Mouse (Mus musculus): Measurements from ENCODE around the gene Slc7a1.

Slc7a1 gene

DNA sequence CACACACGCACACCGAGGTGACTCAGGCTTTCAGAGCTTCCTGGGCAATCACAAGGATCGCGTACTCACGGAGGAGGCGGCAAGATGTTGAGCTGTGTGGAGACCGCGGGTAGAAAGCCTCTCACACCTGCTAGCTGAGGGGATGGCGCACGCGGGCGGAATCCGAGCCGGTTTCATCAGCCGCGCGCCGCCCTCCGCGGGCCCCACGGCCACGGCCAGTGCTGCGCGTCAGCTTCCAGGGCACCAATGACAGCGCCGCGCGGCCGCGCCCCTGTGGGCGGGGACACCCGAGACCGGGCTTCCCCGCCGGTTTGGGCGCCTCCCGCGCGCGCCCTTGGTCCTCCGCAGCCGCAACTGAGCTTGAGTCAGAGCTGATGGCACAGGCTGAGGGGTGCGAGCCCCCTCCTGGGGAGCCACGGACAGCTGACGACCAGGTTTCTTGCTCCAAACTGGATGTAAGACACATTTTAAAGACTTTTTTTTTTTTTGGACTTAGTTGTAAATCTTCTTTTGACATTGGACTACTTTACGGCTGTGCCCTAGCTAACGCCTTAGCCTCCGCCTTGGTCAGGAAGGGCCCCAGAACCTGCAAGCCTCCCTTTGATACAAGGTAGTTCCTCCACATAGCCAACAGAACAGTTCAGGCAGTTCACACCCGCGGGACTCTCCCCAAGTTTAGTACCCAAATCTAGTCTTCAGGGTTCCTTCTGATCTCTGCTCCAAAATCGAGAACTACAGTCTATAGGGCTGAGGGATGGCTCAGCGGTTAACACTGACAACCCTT is at the start of gene Slc7a1:
TSS of gene Slc7a1 (minus strand) at position 245 of the 784 bp plus-strand sequence.
- DNase-seq = peak; percentile 90 to 93

GRCm38 (mm10) chr5:148444974-148445373 is 45.3 kb upstream of the Slc7a1 start:
- DNase-seq = no peak

DNA sequence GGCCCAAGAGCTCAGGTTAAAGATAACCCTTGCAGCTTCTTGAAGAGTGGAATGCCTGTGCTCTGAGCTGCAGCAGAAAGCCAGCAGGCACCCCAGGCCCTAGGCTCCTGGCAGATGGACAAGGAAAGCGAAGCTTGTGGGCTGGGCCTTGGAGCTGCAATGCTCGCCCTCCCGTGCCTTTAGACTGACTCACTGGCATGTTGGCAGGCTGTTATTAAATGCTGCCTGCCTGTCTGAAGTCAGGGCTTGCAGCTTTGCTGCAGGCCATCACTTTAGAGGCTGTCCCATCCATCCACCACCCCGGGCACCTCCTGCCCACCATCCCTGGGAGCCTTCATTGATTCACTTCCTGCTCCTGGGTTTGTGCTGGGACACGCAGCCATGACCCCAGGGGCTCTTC is 44.0 kb upstream of the Slc7a1 start:
- peak; percentile 17 to 26 for DNase-seq

GRCm38 (mm10) chr5:148435660-148436059 is 36.0 kb upstream of the Slc7a1 start:
- no peak for DNase-seq

DNA sequence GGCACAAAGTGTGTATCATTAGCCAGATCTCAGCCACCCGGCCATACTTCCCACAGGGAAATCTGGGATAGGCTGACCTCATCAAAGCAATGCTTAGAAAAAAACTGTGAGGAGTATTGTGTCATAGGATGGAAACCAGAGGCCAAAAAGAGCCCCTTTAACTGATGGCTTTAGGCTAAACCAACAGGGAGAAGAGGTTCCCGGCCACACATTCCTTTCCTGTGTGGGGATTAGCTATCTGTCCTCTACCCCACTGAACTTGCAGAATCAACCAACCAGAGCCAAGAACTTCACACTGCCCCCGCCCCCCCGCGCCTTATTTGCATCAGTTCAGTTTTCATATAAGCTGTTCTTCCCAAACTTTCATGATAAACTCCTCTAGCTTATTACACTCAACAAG is 32.4 kb upstream of the Slc7a1 start:
- no peak for DNase-seq

- no peak for DNase-seq
These were observed 29.1 kb upstream of the Slc7a1 start for GRCm38 (mm10) chr5:148428846-148429245.

DNA sequence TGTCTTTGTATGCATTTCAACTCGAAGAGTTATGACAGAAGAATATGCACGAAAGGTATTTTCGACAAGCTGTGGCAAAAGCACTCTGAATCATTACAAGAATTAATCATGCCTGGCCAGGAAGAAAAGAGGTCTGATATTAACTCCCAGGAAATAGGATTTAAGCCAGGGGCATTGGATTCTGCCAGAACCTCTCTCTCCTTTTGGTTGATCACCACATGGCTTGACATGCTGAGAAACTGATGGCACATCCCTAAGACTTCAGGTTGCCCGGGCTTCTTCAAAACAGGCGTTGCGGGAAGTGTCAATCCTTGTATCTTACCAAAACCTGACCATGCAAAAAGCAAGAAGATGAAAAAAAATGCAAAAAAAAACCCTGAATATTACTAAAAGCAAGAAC is 25.4 kb upstream of the Slc7a1 start:
- DNase-seq = no peak

GRCm38 (mm10) chr5:148421326-148421725 is 21.6 kb upstream of the Slc7a1 start:
- no peak for DNase-seq

GRCm38 (mm10) chr5:148419112-148419526 is 19.4 kb upstream of the Slc7a1 start:
- DNase-seq = peak; percentile 27 to 30

GRCm38 (mm10) chr5:148418436-148418835 is 18.7 kb upstream of the Slc7a1 start:
- DNase-seq = no peak

DNA sequence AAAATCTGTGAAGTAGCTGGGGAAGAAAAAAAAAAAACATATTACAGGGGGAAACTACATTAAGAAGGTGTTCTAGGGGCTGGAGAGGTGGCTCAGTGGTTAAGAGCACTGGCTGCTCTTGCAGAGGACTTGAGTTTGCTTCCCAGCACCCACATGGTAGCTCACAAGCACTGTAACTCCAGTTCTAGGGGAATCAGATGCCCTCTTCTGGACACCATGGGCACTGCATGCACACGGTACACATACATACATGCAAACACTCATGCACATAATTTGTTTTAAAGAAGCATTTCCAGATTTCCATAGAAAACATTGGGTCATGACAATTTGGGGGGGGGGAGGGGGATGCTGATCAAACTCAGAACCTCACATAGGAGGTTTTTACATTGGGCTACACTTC is 18.1 kb upstream of the Slc7a1 start:
- DNase-seq = no peak

- no peak for DNase-seq
These were observed 16.8 kb upstream of the Slc7a1 start for GRCm38 (mm10) chr5:148416461-148416860.

DNA sequence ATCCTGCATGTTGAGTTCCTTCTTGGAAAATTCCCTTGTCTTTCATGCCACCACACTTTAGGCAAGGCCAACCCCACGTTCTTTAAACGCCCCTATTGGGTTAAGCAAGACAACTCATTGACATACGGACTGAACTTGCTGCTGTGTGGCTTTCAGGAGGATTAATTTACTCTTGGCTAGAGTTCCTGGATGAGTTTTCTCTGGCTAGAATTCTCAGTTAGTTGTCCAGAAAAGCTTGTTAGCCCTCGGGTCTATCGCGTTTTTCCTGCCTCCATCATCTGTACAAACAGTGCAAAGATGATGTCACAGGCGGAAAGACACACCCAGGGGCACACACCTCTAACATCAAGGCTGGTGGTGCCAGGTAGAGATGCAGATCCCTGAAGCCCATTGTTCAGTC is 14.5 kb upstream of the Slc7a1 start:
- DNase-seq = no peak

GRCm38 (mm10) chr5:148412504-148412903 is 12.8 kb upstream of the Slc7a1 start:
- no peak for DNase-seq

DNA sequence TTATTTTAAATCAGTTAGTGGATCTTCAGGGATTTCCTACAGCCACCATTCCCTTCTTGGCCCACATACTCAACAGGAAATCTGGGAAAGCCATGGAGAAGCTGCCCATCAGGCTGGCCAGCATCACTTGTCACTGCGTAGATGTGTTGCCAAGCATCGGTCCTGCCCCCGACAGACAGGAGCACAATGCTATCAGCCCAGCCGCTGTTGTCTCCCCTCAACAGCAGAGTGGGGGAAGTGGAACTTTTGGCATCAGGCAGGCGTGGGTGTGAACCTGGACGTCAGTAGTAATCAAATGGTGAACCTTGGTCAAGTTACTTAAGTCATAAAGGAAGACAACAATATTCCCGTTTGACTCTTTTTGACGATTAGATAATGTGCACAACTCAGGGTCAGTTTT is 9.8 kb upstream of the Slc7a1 start:
- no peak for DNase-seq

GRCm38 (mm10) chr5:148406913-148407312 is 7.2 kb upstream of the Slc7a1 start:
- no peak for DNase-seq

DNA sequence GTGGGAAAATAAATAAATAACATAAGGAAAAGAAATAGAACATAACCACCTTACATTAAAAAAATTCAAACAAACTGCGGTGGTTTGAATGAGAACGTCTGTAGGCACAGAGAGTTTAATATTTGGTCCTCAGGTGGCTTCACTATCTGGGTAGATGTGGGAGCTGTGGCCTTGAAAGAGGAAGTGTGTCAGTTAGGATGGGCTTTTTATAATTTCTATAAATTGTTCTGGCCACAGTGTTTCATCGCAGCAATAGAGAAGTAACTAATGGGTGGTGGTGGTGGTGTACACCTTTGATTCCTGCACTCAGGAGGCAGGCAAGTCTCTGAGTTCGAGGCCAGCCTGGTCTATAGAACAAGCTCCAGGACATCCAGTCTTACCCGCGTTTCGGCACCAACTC is 4.8 kb upstream of the Slc7a1 start:
- DNase-seq = no peak

GRCm38 (mm10) chr5:148402641-148403040 is 2.9 kb upstream of the Slc7a1 start:
- DNase-seq = no peak

- peak in 1 of 2 experiments; percentile 43 for DNase-seq
These were observed 691 bp downstream of the Slc7a1 start for GRCm38 (mm10) chr5:148398766-148399659.

GRCm38 (mm10) chr5:148398451-148398765 is 1.3 kb downstream of the Slc7a1 start:
- DNase-seq = no peak

GRCm38 (mm10) chr5:148397911-148398310 is 1.8 kb downstream of the Slc7a1 start:
- no peak for DNase-seq

DNA sequence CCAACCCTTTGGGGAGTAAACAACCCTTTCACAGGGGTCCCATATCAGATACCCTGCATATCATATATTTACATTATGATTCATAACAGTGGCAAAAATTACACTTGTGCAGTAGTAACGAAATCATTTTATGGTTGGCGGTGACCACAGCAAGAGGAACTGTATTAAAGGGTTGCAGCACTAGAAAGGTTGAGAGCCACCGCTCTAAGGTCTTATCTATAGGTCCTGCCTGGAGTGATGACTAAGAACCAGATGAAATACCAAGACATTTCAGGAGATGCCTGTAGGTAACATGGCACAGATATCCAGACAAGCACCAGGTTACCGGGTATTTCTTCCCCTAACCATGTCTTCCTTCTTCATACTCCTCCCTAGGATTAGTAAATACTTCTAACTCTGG is 2.3 kb downstream of the Slc7a1 start:
- DNase-seq = no peak

DNA sequence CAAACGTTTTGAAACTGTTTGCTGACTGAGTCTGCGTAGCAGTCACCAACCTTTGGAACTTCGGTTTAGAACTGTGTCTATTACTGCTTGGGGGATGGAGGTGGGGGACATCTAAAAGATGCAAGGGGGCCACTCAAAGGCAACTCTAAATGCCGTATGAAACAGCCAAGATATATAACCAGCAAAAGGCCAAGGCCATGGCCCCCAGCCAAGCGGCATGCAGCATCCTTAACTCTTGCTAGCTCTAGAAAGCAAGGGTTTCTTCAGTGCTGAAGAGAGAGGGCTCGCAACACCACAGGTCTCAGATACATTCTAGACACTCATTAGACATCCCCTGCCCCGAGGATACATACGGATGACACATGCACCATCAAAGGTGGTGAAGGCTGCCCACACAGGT is 6.4 kb downstream of the Slc7a1 start:
- no peak for DNase-seq

DNA sequence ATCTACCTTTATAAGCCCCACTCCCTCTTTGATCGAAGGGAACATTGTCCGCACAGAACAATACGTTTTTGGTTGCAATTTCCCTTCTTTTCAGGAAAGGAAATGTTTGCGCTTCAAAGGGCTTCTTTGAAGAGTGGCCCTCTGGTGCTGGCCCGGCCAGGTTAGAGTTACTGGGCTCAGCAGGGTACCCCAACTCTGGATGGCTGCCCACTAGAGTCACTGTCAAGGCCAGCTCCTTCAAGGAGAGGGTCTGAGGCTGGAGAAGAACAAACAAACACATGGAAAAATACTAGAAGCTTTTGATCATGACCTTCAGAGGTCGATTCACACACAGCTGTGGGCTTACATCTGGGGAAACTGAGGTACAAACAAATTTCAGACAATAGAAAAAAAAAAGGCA is 6.9 kb downstream of the Slc7a1 start:
- no peak for DNase-seq
